Mouse (Mus musculus) C2C12 (cell line): ENCODE results near the gene Daglb. TPM values are rescaled to one million over a fixed set of nuclear protein-coding genes. Genes with fewer than 3 reads are reported as not detected.
"Not testable (repeated sequence)": the region's sequence is repeated elsewhere in the genome, so short reads cannot be mapped to it uniquely, and the experiment has no call there.

Source experiments
- H3K27me3 ChIP-seq: one replicate; pipeline ENCODE4 v1.6.1; 2011; ENCODE audit not compliant: control insufficient read depth, insufficient read depth, insufficient read length
- H3K36me3 ChIP-seq: one replicate; pipeline ENCODE4 v1.6.1; 2011; ENCODE audit not compliant: control insufficient read depth, insufficient read depth
- H3K4me3 ChIP-seq: one replicate; pipeline ENCODE4 v1.5.1; 2011; ENCODE audit warnings: mild to moderate bottlenecking, control low read depth; ENCODE audit not compliant: poor library complexity, insufficient read depth, severe bottlenecking
- H3K79me2 ChIP-seq: one replicate; pipeline ENCODE4 v1.6.1; 2011; ENCODE audit not compliant: control insufficient read depth, insufficient read depth
- H3K79me3 ChIP-seq: one replicate; pipeline ENCODE4 v1.6.1; 2011; ENCODE audit warnings: low read depth, control low read depth
- H3ac ChIP-seq: one replicate; pipeline ENCODE3; 2011; ENCODE audit warnings: low read depth; ENCODE audit not compliant: control insufficient read depth, insufficient read length
- CEBPB ChIP-seq: IDR thresholded peaks from one replicate; pipeline ENCODE4 v1.6.1; 2011; ENCODE audit warnings: low read depth, mild to moderate bottlenecking, control low read depth, moderate library complexity
- CTCF ChIP-seq: IDR thresholded peaks from one replicate; pipeline ENCODE4 v1.5.1; 2011; ENCODE audit not compliant: control insufficient read depth, insufficient read depth, insufficient read length
- FOSL1 ChIP-seq: IDR thresholded peaks from one replicate; pipeline ENCODE4 v1.8.0; 2011; ENCODE audit warnings: mild to moderate bottlenecking, low read length; ENCODE audit not compliant: poor library complexity, insufficient read depth, severe bottlenecking
- MAX ChIP-seq: IDR thresholded peaks from one replicate; pipeline ENCODE4 v1.6.1; 2011; ENCODE audit warnings: mild to moderate bottlenecking, control low read depth
- MYOD1 ChIP-seq: IDR thresholded peaks from one replicate; pipeline ENCODE4 v1.6.1; 2011; ENCODE audit warnings: low read depth; ENCODE audit not compliant: control insufficient read depth, insufficient read length
- MYOG ChIP-seq: IDR thresholded peaks from one replicate; pipeline ENCODE4 v1.6.1; 2011; ENCODE audit not compliant: control insufficient read depth, insufficient read length; ENCODE audit errors: extremely low read depth
- USF1 ChIP-seq: IDR thresholded peaks from one replicate; pipeline ENCODE4 v1.6.1; 2011; ENCODE audit warnings: low read depth, mild to moderate bottlenecking, control low read depth, moderate library complexity
- polyA plus RNA-seq: library from polyadenylated mRNA; unstranded; fragments of >200 nt; fragmentation: generic; extraction: Trizol; gene quantifications from one replicate; pipeline ENCODE4 v1.2.1, GENCODE M21; 2012; ENCODE audit warnings: missing spikeins

Daglb gene
- polyA plus RNA-seq, 1 experiment: 3.7 TPM

DNA sequence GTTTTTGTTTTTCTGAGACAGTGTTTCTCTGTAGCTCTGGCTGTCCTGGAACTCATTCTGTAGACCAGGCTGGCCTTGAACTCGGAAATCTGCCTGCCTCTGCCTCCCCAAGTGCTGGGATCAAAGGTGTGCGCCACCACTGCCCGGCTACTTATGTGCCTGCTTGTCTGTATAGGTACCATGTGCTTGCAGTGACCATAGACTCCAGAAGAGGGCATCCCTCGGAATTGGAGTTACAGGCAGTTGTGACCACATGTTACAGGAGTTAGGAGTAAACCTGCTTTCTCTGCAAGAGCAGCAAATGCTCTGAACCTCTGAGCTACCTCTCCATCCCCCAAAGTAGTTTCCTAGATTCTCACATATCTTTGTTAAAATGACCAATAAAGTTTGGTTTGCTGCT, 27.4 kb downstream of the Daglb start:
- Histone ChIP-seq H3K27me3 (no peaks in the 10 kb centered on the region), H3K4me3 (no peak overlapping the region), H3K79me2 (no peaks in the 10 kb centered on the region), H3K36me3 (peaks cover 3% of the 10 kb centered on the region), H3ac (no peak overlapping the region), H3K79me3 (no peaks in the 10 kb centered on the region)
- TF ChIP-seq MYOG (no peak), MAX (no peak), USF1 (no peak), CEBPB (no peak), FOSL1 (no peak), MYOD1 (no peak)

GRCm38 (mm10) chr5:143493163-143493562, 28.8 kb downstream of the Daglb start:
- H3K79me2 ChIP-seq: no peaks in the 10 kb centered on the region
- H3K79me3 ChIP-seq: no peaks in the 10 kb centered on the region
- no peak overlapping the region for H3ac ChIP-seq
- H3K27me3 ChIP-seq: no peaks in the 10 kb centered on the region
- H3K36me3 ChIP-seq: peaks cover 3% of the 10 kb centered on the region
- no peak for TF ChIP-seq MYOG
- no peak for TF ChIP-seq MYOD1
- TF ChIP-seq USF1: no peak
- TF ChIP-seq CEBPB: no peak
- no peak for TF ChIP-seq MAX
- TF ChIP-seq FOSL1: no peak
- TF ChIP-seq CTCF: no peak
- no peak overlapping the region for H3K4me3 ChIP-seq

GRCm38 (mm10) chr5:143495708-143496107, 31.3 kb downstream of the Daglb start:
- H3K36me3 ChIP-seq: peaks cover 3% of the 10 kb centered on the region
- no peaks in the 10 kb centered on the region for H3K27me3 ChIP-seq
- no peaks in the 10 kb centered on the region for H3K79me3 ChIP-seq
- no peaks in the 10 kb centered on the region for H3K79me2 ChIP-seq
- H3K4me3 ChIP-seq: no peak overlapping the region
- TF ChIP-seq FOSL1 (no peak), USF1 (no peak), CEBPB (no peak), MYOG (no peak), MAX (no peak), CTCF (no peak), MYOD1 (no peak)
- no peak overlapping the region for H3ac ChIP-seq

- no peaks in the 10 kb centered on the region for H3K27me3 ChIP-seq
- no peak overlapping the region for H3ac ChIP-seq
- H3K36me3 ChIP-seq: peaks cover 3% of the 10 kb centered on the region
- H3K79me2 ChIP-seq: no peaks in the 10 kb centered on the region
- H3K4me3 ChIP-seq: no peak overlapping the region
- no peak for TF ChIP-seq MYOG
- no peak for TF ChIP-seq USF1
- no peak for TF ChIP-seq CEBPB
- no peak for TF ChIP-seq MYOD1
- TF ChIP-seq MAX: no peak
- TF ChIP-seq CTCF: no peak
- TF ChIP-seq FOSL1: no peak
- no peaks in the 10 kb centered on the region for H3K79me3 ChIP-seq
Observed at GRCm38 (mm10) chr5:143497451-143497850, 33.1 kb downstream of the Daglb start.

DNA sequence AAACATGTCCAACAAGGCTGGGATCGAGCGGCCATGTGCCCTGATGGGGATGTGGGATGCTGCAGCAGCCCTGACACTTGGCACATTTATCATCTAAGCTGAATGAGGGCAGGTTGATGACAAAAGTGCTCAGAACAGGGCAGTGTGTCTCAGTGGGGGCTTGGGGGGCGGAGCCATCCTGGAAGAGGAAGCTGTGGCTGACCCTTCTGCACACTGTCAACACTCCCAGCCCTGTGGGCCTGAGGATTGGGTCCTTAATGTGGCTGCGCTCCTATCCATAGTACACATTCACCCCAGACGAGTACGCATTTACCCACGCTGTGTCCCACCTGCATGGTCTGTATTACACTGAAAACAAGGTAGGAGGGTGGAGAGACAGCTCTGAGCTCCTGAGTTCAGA, 34.8 kb downstream of the Daglb start:
- Histone ChIP-seq H3ac (no peak overlapping the region), H3K79me2 (no peaks in the 10 kb centered on the region), H3K4me3 (no peak overlapping the region), H3K79me3 (no peaks in the 10 kb centered on the region), H3K27me3 (no peaks in the 10 kb centered on the region), H3K36me3 (peaks cover 16% of the 10 kb centered on the region)
- TF ChIP-seq MYOG (no peak), CEBPB (no peak), FOSL1 (no peak), MAX (no peak), CTCF (no peak), MYOD1 (no peak), USF1 (no peak)

DNA sequence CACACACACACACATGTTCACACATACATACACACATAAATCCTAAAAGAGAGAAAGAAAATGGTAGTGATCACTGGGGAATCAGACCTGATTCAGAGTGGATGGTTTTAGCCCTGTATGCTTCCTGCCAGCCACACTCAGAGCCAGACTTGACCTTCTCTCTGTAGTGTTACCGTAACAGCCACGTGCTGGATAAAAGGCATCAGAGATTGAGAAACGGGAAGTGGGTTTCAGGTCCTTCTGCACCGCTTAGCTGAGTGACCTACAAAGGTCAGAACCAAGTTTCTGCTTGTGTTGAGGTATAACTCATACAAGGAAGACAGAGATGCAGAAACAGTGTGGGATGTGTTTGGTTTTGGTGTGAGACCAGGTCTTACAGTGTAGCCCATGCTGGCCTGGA, 35.3 kb downstream of the Daglb start:
- H3ac ChIP-seq: no peak overlapping the region
- TF ChIP-seq CEBPB (no peak), CTCF (no peak), FOSL1 (no peak), MYOD1 (no peak), MAX (no peak), MYOG (no peak), USF1 (no peak)
- no peaks in the 10 kb centered on the region for H3K79me2 ChIP-seq
- H3K36me3 ChIP-seq: peaks cover 19% of the 10 kb centered on the region
- peaks cover under 1% of the 10 kb centered on the region for H3K79me3 ChIP-seq
- H3K27me3 ChIP-seq: no peaks in the 10 kb centered on the region
- H3K4me3 ChIP-seq: no peak overlapping the region

GRCm38 (mm10) chr5:143500711-143501110, 36.3 kb downstream of the Daglb start:
- not testable (repeated sequence) for H3K79me2 ChIP-seq, H3K27me3 ChIP-seq, H3K4me3 ChIP-seq, H3ac ChIP-seq, H3K79me3 ChIP-seq
- H3K36me3 ChIP-seq: peaks cover 27% of the 10 kb centered on the region
